Mouse (Mus musculus) stomach, embryonic 16.5 days (tissue): Measurements from ENCODE around the gene Aars2. TPM values are rescaled to one million over a fixed set of nuclear protein-coding genes. Genes with fewer than 3 reads are reported as not detected.

Source experiments
- ATAC-seq: fragments of 200-750 bp; cut with Nextera tagmentation; 2 replicates; pipeline ENCODE4 v1.8.0; 2017; ENCODE audit warnings: moderate number of reproducible peaks, moderate TSS enrichment; ENCODE audit not compliant: insufficient read depth, low FRiP score
- H3K27ac ChIP-seq: fragments of 300-500 bp; sonication (generic); 2 replicates; pipeline ENCODE4 v1.5.1; 2014; ENCODE audit warnings: low read length
- H3K27me3 ChIP-seq: fragments of 300-500 bp; sonication (generic); 2 replicates; pipeline ENCODE4 v1.6.1; 2014; ENCODE audit warnings: low read length, control low read depth, mixed read lengths; ENCODE audit not compliant: control insufficient read depth, insufficient read depth
- H3K36me3 ChIP-seq: fragments of 300-500 bp; sonication (generic); 2 replicates; pipeline ENCODE4 v1.6.1; 2014; ENCODE audit warnings: low read length; ENCODE audit not compliant: control insufficient read depth, insufficient read depth
- H3K4me1 ChIP-seq: fragments of 300-500 bp; sonication (generic); 2 replicates; pipeline ENCODE4 v1.6.1; 2014; ENCODE audit warnings: low read length, control low read depth, mixed read lengths; ENCODE audit not compliant: control insufficient read depth, insufficient read depth
- H3K4me2 ChIP-seq: fragments of 300-500 bp; sonication (generic); 2 replicates; pipeline ENCODE4 v1.6.1; 2014; ENCODE audit warnings: low read depth, low read length, mixed read lengths
- H3K4me3 ChIP-seq: fragments of 300-500 bp; sonication (generic); replicated peaks from 2 replicates; pipeline ENCODE4 v1.5.1; 2014; ENCODE audit warnings: mild to moderate bottlenecking, low read length
- H3K9ac ChIP-seq: fragments of 300-500 bp; sonication (generic); 2 replicates; pipeline ENCODE4 v1.6.1; 2014; ENCODE audit warnings: low read length
- H3K9me3 ChIP-seq: fragments of 300-500 bp; sonication (generic); replicated peaks from 2 replicates; pipeline ENCODE4 v1.6.1; 2016; ENCODE audit warnings: low read length, control low read depth; ENCODE audit not compliant: control insufficient read depth
- WGBS: fragments of 180-500 bp; shearing (Covaris S2); extraction: QIAGEN DNeasy Blood & Tissue Kit; methylation state at CpG from one replicate; pipeline ENCODE4 v1.1.7; 2014; 5-methylcytosine and 5-hydroxymethylcytosine counted together
- polyA plus RNA-seq: library from polyadenylated mRNA; unstranded; fragments of >200 nt; fragmentation: Nextera tagmentation; extraction: Ambion mirVana; gene quantifications from 2 replicates; pipeline ENCODE4 v1.2.1, GENCODE M21; 2015

The Aars2 gene
- polyA plus RNA-seq = 17.0 and 18.6 TPM in 2 replicates

- ATAC-seq = peak; percentile 93
- H3K36me3 ChIP-seq = 0 out of 2 replicates have a peak, but pooled peaks cover 6% of the 10 kb centered on the region
- WGBS = under 1% methylated on average over 42 of the region's 42 CpGs
- peak within 1 kb of the TSS; percentile 78 for H3K4me3 ChIP-seq
- H3K27me3 ChIP-seq = no peaks in the 10 kb centered on the region
- peak within 1 kb of the TSS; percentile 85 for H3K27ac ChIP-seq
- peak within 1 kb of the TSS; percentile 57 for H3K4me2 ChIP-seq
- H3K9ac ChIP-seq = peak within 1 kb of the TSS; percentile 92
- H3K4me1 ChIP-seq = peaks cover 11% of the 10 kb centered on the region; the same call in 1 of the 2 replicates
- no peaks in the 10 kb centered on the region for H3K9me3 ChIP-seq
These were observed at the start of gene Aars2 for GRCm38 (mm10) chr17:45506700-45507189. Gene Aars2, plus strand, starts transcription at chr17:45506841.

DNA sequence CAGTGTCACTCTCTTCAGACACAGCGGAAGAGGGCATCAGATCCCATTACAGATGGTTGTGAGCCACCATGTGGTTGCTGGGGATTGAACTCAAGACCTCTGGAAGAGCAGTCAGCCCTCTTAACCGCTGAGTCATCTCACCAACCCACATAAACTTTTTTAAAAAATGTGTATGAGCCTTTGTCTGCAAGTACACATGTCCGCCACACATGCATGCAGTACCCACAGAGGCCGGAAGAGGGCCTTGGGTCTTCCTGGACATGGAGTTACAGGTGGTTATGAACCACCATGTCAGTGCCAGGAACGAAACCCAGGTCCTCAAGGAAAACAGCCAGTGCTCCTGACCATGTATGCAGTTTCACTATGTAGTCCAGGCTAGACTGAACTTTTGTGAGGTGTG is 49.2 kb upstream of the Aars2 start:
- Histone ChIP-seq H3K4me2 (no peak overlapping the region), H3K36me3 (no peaks in the 10 kb centered on the region), H3K4me3 (no peak overlapping the region), H3K9me3 (no peaks in the 10 kb centered on the region), H3K4me1 (no peaks in the 10 kb centered on the region), H3K27ac (no peak overlapping the region), H3K27me3 (no peaks in the 10 kb centered on the region), H3K9ac (no peak overlapping the region)
- 85% methylated on average over 5 of the region's 5 CpGs for WGBS
- no peak for ATAC-seq

GRCm38 (mm10) chr17:45458516-45458915 is 48.1 kb upstream of the Aars2 start:
- Histone ChIP-seq H3K9ac (no peak overlapping the region), H3K4me3 (no peak overlapping the region), H3K4me1 (no peaks in the 10 kb centered on the region), H3K27me3 (no peaks in the 10 kb centered on the region), H3K27ac (no peak overlapping the region), H3K9me3 (no peaks in the 10 kb centered on the region), H3K4me2 (no peak overlapping the region), H3K36me3 (no peaks in the 10 kb centered on the region)
- 77% methylated on average over 4 of the region's 4 CpGs for WGBS
- ATAC-seq = no peak

GRCm38 (mm10) chr17:45459062-45459461 is 47.6 kb upstream of the Aars2 start:
- Histone ChIP-seq H3K9ac (no peak overlapping the region), H3K36me3 (no peaks in the 10 kb centered on the region), H3K4me3 (no peak overlapping the region), H3K4me1 (no peaks in the 10 kb centered on the region), H3K27ac (no peak overlapping the region), H3K27me3 (no peaks in the 10 kb centered on the region), H3K4me2 (no peak overlapping the region), H3K9me3 (no peaks in the 10 kb centered on the region)
- ATAC-seq = no peak
- WGBS = 88% methylated on average over 8 of the region's 8 CpGs

DNA sequence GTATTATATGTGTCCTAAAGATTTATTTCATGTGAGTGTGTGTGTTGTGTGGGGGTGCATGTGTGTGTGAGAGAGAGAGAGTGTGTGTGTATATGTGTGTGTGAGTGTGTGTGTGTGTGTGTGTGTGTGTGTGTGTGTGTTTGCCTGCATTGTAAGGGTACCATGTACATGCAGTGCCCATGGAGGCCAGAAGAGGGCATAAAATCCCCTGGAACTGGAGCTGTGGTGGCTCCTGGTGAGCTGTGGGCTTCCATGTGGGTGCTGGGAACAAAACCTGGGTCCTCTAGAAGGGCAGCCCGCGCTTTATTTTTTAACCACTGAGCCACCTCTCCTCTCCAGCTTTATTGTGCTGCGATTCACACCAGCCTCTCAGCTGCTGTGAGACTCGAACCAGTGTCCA is 44.1 kb upstream of the Aars2 start:
- H3K4me2 ChIP-seq = no peak overlapping the region
- H3K36me3 ChIP-seq = no peaks in the 10 kb centered on the region
- H3K4me1 ChIP-seq = no peaks in the 10 kb centered on the region
- no peak overlapping the region for H3K9ac ChIP-seq
- H3K9me3 ChIP-seq = no peaks in the 10 kb centered on the region
- H3K27me3 ChIP-seq = no peaks in the 10 kb centered on the region
- H3K4me3 ChIP-seq = no peak overlapping the region
- WGBS = 97% methylated on average over 4 of the region's 4 CpGs
- H3K27ac ChIP-seq = no peak overlapping the region
- no peak for ATAC-seq

- no peaks in the 10 kb centered on the region for H3K9me3 ChIP-seq
- no peak overlapping the region for H3K27ac ChIP-seq
- H3K4me3 ChIP-seq = no peak overlapping the region
- 83% methylated on average over 9 of the region's 9 CpGs for WGBS
- H3K27me3 ChIP-seq = no peaks in the 10 kb centered on the region
- H3K9ac ChIP-seq = no peak overlapping the region
- no peaks in the 10 kb centered on the region for H3K36me3 ChIP-seq
- no peaks in the 10 kb centered on the region for H3K4me1 ChIP-seq
- ATAC-seq = no peak
- H3K4me2 ChIP-seq = no peak overlapping the region
These were observed 42.4 kb upstream of the Aars2 start for GRCm38 (mm10) chr17:45464255-45464654.

- Histone ChIP-seq H3K36me3 (no peaks in the 10 kb centered on the region), H3K4me2 (no peak overlapping the region), H3K27me3 (no peaks in the 10 kb centered on the region), H3K4me1 (no peaks in the 10 kb centered on the region), H3K9ac (no peak overlapping the region), H3K27ac (no peak overlapping the region), H3K9me3 (no peaks in the 10 kb centered on the region), H3K4me3 (no peak overlapping the region)
- WGBS = 64% methylated on average over 2 of the region's 2 CpGs
- no peak for ATAC-seq
These were observed 39.9 kb upstream of the Aars2 start for GRCm38 (mm10) chr17:45466701-45467100.

DNA sequence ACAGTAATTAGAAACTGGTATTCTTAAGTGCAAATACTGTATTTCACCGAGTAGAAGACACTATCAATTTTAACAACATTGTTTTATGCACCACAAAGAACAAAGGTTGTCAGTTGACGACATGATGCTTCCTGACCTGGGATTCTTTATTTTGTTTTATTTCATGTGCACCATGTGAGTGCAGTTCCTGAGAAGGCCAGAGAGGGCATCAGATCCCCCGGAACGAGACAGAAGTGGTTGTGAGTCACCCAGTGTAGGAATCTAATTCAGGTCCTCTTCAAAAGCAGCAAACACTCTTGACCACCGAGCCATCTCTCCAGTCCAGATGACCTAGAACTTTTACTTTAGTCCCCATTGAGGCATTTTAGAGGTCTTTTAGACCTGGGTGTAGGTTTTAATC is 38.3 kb upstream of the Aars2 start:
- Histone ChIP-seq H3K9ac (no peak overlapping the region), H3K9me3 (no peaks in the 10 kb centered on the region), H3K27me3 (no peaks in the 10 kb centered on the region), H3K27ac (no peak overlapping the region), H3K4me1 (no peaks in the 10 kb centered on the region), H3K36me3 (no peaks in the 10 kb centered on the region), H3K4me2 (no peak overlapping the region), H3K4me3 (no peak overlapping the region)
- no peak for ATAC-seq
- WGBS = 82% methylated on average over 5 of the region's 5 CpGs

DNA sequence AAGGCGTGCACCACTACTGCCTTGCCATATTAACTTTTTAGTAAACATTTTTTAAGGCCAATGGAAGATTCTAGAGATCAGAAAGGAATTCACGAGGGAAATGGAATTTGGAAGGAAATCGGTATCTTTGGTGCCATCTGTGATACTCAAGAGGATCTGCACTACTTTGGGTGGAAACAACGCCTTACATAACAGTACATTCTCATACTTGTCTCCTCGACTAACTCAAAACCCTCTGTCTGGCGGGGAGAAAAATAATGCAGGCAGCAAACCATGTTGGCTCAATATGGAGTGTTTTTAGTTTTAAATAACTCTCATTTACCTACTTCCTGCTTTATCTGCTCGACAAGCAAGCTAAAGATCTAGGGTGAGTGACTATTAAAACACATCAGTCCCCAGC is 35.9 kb upstream of the Aars2 start:
- Histone ChIP-seq H3K4me3 (no peak overlapping the region), H3K27me3 (peaks cover 4% of the 10 kb centered on the region; the same call in 1 of the 2 replicates), H3K9me3 (no peaks in the 10 kb centered on the region), H3K27ac (no peak overlapping the region), H3K9ac (no peak overlapping the region), H3K36me3 (no peaks in the 10 kb centered on the region), H3K4me2 (no peak overlapping the region), H3K4me1 (peaks cover 8% of the 10 kb centered on the region; the same call in 1 of the 2 replicates)
- 77% methylated on average over 7 of the region's 7 CpGs for WGBS
- ATAC-seq = no peak
